Mouse (Mus musculus) spleen, adult 2 months (tissue): ENCODE data around the gene Pim3. TPM values are rescaled to one million over a fixed set of nuclear protein-coding genes. Genes with fewer than 3 reads are reported as not detected.

Experiments
- DNase-seq, 2 experiments: peaks; one replicate each; pipeline versions ENCODE4 v3.0.0 to v3.0.0-alpha.2; 2012 to 2021; ENCODE audit warnings: low spot score in 2 of 2, low read depth in 1 of 2
- H3K27ac ChIP-seq: fragments of 200-500 bp; 2 replicates; pipeline ENCODE4 v1.5.1; 2012; ENCODE audit warnings: low read length, inconsistent platforms; ENCODE audit not compliant: insufficient read depth
- H3K27me3 ChIP-seq: fragments of 200-500 bp; 2 replicates; pipeline ENCODE4 v1.6.1; 2012; ENCODE audit warnings: mild to moderate bottlenecking, moderate library complexity, low read length, inconsistent platforms; ENCODE audit not compliant: control insufficient read depth, insufficient read depth
- H3K36me3 ChIP-seq: fragments of 200-500 bp; 2 replicates; pipeline ENCODE4 v1.6.1; 2012; ENCODE audit warnings: mild to moderate bottlenecking, low read length, inconsistent platforms; ENCODE audit not compliant: control insufficient read depth, insufficient read depth
- H3K4me1 ChIP-seq: fragments of 200-500 bp; 2 replicates; pipeline ENCODE4 v1.6.1; 2011; ENCODE audit warnings: inconsistent platforms; ENCODE audit not compliant: control insufficient read depth, insufficient read depth, insufficient read length
- H3K4me3 ChIP-seq: fragments of 200-500 bp; 2 replicates; pipeline ENCODE4 v1.5.1; 2011; ENCODE audit warnings: mild to moderate bottlenecking, inconsistent platforms; ENCODE audit not compliant: insufficient read depth, insufficient read length; ENCODE audit errors: extremely low read depth
- CTCF ChIP-seq: fragments of 200-500 bp; IDR thresholded peaks from 2 replicates; pipeline ENCODE4 v1.5.1; 2011; ENCODE audit warnings: mild to moderate bottlenecking, inconsistent platforms; ENCODE audit not compliant: insufficient read depth, insufficient read length, insufficient replicate concordance; ENCODE audit errors: extremely low read depth
- POLR2A ChIP-seq: fragments of 200-500 bp; IDR thresholded peaks from 2 replicates; pipeline ENCODE4 v1.6.1; 2011; ENCODE audit warnings: low read depth, low read length, inconsistent platforms
- WGBS: fragments of 180-500 bp; shearing (Covaris S2); methylation state at CpG from one replicate; pipeline ENCODE4 v1.1.7; 2018; 5-methylcytosine and 5-hydroxymethylcytosine counted together
- polyA plus RNA-seq: library from polyadenylated mRNA; depleted of rRNA; stranded (reverse); fragments of >200 nt; gene quantifications from 2 replicates; pipeline ENCODE4 v1.2.3, GENCODE M21; 2012

Gene Pim3
- polyA plus RNA-seq, 1 experiment: 16.2 TPM

DNA sequence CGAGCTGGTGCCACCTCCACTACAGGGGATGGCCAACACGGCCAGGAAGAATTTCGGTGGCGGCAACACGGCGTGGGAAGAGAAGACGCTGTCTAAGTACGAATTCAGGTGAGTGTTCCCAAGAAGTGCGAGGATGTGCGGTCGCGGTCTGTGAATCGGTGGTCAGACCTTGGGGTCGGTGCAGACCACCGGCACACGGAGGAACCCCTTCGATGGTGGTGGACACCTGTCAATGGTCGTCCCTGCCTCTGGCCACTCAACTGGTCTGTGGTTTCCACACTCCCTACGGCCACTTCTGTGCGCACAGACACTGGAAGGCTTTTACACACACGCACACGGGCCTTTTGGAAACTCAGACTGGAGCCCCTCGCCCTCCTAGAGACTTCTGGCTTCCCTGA is 42.1 kb upstream of the Pim3 start:
- H3K36me3 ChIP-seq: peaks cover 19% of the 10 kb centered on the region
- H3K4me1 ChIP-seq: peaks cover 5% of the 10 kb centered on the region; the same call in 1 of the 2 replicates
- H3K4me3 ChIP-seq: peak overlapping the region; percentile 82
- TF ChIP-seq CTCF: no peak
- TF ChIP-seq POLR2A: no peak
- H3K27ac ChIP-seq: no peak overlapping the region
- no peak for DNase-seq
- WGBS: 1% methylated on average over 23 of the region's 23 CpGs
- no peaks in the 10 kb centered on the region for H3K27me3 ChIP-seq

DNA sequence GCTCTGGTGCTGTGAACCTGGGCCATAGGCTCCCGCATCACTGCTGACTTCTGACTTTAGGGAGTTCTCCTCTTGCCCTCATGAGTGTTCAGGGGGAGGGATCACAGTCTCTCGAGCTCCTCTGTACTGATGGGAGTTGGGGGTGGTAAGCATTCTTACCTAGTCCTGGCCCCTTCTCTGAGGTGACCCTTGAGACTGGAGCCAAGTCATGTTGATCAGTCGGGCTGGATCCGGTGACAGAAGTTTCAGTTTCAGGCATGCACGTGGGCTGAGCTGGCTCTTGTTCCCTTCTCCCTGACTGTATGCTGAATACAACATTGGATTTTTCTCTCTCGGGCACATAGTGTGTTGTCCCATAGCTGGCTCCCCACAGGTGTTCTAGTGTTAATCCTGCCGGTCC is 40.6 kb upstream of the Pim3 start:
- 79% methylated on average over 7 of the region's 7 CpGs for WGBS
- Histone ChIP-seq H3K27me3 (no peaks in the 10 kb centered on the region), H3K36me3 (peaks cover 21% of the 10 kb centered on the region), H3K27ac (no peak overlapping the region), H3K4me1 (peaks cover 5% of the 10 kb centered on the region; the same call in 1 of the 2 replicates), H3K4me3 (no peak overlapping the region)
- TF ChIP-seq CTCF (no peak), POLR2A (no peak)
- DNase-seq: no peak

DNA sequence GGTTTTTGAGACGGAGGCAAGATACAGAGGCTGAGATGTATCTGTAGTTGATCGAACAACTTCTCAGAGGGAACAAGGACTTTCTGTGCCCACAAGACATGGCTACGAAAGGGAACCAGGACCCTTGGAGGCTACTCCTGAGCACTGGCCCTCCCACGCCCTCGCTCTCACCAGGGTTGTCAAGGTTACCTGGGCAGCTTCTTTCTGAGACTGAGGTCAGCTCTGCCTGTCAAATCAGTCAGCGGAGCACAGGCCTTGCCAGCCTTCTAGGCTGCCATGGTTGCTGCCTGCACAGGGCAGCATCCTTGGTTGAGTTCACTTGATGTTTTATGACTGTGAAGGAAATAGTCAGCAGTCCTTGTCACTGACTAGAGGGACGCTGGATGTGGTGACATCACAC is 39.5 kb upstream of the Pim3 start:
- WGBS: 93% methylated on average over 7 of the region's 7 CpGs
- TF ChIP-seq CTCF (no peak), POLR2A (no peak)

DNA sequence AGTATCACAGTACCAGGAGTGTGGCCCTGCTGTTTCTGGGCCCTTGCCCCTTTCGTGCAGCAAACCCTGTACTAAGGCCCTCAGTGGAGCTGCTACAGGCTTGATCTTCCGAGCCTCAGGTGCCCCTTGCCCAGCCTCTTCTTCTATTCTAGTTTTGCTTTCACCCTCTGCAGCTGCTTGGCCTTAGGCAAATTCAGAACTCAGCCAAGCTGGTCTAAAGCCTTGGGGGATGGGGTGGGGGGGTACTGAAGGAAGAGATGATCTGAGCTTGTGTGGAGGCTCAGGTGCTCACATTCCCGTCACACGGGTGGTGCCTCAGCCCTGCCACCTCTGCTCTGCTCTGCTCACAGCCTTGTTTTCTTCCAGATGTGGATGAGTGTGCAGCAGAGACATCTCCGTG is 38.6 kb upstream of the Pim3 start:
- H3K27ac ChIP-seq: no peak overlapping the region
- no peaks in the 10 kb centered on the region for H3K27me3 ChIP-seq
- TF ChIP-seq CTCF: no peak
- no peak for TF ChIP-seq POLR2A
- H3K36me3 ChIP-seq: peaks cover 21% of the 10 kb centered on the region
- no peak overlapping the region for H3K4me3 ChIP-seq
- DNase-seq: no peak
- peaks cover 5% of the 10 kb centered on the region; the same call in 1 of the 2 replicates for H3K4me1 ChIP-seq
- WGBS: 82% methylated on average over 5 of the region's 5 CpGs

More for the DNA sequence above, 39.5 kb upstream of the Pim3 start:
- no peak overlapping the region for H3K27ac ChIP-seq
- H3K27me3 ChIP-seq: no peaks in the 10 kb centered on the region
- no peak for DNase-seq
- no peak overlapping the region for H3K4me3 ChIP-seq
- peaks cover 5% of the 10 kb centered on the region; the same call in 1 of the 2 replicates for H3K4me1 ChIP-seq
- peaks cover 21% of the 10 kb centered on the region for H3K36me3 ChIP-seq

DNA sequence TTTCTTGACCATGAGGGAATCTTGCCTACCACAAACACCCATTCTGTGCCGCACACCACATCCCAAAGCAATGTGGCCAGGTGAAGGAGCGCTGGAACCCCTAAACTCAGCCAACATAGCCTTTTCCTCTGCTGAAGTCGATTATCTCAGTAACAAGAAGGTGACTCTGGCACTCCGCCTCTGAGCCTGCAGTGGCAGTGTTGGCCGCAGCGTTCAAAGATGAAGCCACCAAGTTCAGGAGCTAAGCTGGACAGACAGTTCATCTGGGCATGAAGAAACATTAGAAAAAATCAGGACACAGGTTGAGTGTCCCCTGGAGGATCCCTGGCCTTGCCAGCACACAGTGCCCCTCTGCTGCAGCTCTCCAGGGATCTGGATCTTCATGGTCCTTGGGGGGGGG is 34.5 kb upstream of the Pim3 start:
- no peaks in the 10 kb centered on the region for H3K4me1 ChIP-seq
- TF ChIP-seq POLR2A: no peak
- peaks cover 18% of the 10 kb centered on the region for H3K36me3 ChIP-seq
- no peak overlapping the region for H3K27ac ChIP-seq
- DNase-seq: no peak
- H3K27me3 ChIP-seq: no peaks in the 10 kb centered on the region
- H3K4me3 ChIP-seq: no peak overlapping the region
- WGBS: 89% methylated on average over 6 of the region's 6 CpGs

DNA sequence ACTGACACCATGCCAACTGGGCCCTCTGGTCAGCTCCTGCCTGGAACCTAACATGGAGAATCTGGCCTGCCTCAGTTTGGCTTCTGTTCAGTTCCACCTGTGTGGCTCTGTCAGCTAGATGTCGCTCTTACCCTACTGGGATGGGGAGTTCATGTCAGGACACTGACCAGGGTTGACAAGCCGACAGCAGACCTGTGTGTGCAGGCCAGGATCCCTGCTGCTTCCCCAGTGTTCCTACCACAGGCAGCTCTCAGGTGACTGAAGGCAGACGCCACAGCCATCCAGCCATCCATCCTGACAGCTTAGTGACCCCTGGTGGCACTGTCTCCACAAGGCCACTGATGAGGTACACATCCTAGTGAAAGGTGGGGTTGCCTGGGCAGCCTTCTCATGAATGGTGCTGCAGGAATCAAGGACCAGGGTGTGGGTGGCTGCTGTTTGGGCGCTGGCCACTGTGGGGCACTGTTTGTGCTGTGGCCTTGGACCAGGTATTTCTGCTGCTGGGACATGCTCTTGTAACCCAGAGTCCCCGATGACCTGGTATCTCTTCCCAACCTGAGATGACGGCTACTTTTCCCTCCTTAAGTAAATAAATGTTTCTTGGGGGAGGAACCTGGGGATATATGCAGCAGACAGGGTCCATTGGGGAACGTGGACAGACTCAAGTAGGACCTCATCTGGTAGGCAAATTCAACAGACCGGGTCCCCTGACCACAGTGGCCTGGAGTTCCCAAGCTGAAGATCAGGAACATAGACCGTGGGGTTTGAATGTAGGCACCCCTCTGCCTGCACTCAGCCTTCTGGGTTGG is 33.8 kb upstream of the Pim3 start:
- H3K4me1 ChIP-seq: no peaks in the 10 kb centered on the region
- peaks cover 16% of the 10 kb centered on the region for H3K36me3 ChIP-seq
- H3K27me3 ChIP-seq: no peaks in the 10 kb centered on the region
- H3K4me3 ChIP-seq: no peak overlapping the region
- 39% methylated on average over 9 of the region's 9 CpGs for WGBS
- H3K27ac ChIP-seq: no peak overlapping the region
- TF ChIP-seq CTCF: peak; percentile 57; the same call in 1 of the 2 replicates
- TF ChIP-seq POLR2A: no peak
- peak in 1 of 2 experiments; percentile 61 for DNase-seq
